ENCODE assay signal across 10 mouse cellular contexts in the genomic region with DNA sequence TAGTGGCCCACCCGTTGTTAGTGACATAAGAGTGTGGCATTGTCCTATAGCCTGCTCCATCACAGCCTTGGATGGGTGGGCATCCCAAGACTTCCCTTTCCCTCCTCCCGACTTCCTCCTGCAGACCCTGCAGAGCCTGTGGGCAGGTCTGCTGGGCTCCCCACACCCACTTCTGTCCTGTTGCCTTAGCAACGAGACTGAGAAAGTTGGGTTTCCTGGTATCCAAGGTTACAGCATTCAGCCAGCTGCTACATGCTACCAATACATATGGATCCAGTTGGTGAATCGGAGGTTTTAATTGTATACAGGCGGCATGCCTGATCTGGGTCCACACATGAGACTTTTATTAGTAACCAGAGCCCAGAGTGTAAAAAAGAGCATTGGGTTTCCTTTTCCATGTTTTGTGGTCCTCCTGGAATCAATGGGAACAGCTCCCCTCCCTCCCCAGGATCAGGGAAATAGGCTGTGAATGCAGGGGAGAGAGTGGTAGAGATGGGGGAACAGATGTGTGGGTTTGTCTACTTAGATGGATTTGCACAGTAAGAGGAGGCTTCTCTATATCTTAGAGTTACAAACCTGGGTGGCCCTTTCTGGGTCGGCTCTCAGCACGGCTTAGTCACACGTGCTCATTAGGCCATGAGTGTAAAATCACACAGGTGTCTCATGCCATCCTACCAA. TPM values are rescaled to one million over a fixed set of nuclear protein-coding genes. Genes with fewer than 3 reads are reported as not detected.
A peak's percentile ranks its signal among the peaks of the same experiment; 100 is the strongest.
DNase-seq lines count a peak whose midpoint lies in the region; ATAC-seq and TF ChIP-seq lines count a peak whose summit lies in the region.
"Had no signal": no experiment of that assay in that cellular context is flagged by ENCODE, and none has a peak within 500 bp of the region (broad histone marks: within the 10 kb centered on the region; RNA-seq: fewer than 3 reads in every experiment).

No protein-coding gene starts in this region.

- peak overlapping the region; percentile 30; the same call in 1 of the 2 replicates for H3K4me2 ChIP-seq in forebrain, embryonic 13.5 days
- H3K4me2 ChIP-seq in midbrain, postnatal 0 days (ENCODE audit: low read depth, low read length, poor library complexity, severe bottlenecking), result 0 out of 2 replicates have a peak overlapping the region, but pooled peaks have one; percentile 15

- no peak overlapping the region for H3K9ac ChIP-seq in forebrain, embryonic 13.5 days
- H3K9ac ChIP-seq in midbrain, postnatal 0 days (replicated peaks; ENCODE audit: low read length, poor library complexity, severe bottlenecking), result peak overlapping the region; percentile 29; the same call in 1 of the 2 replicates

- H3K9me3 ChIP-seq in forebrain, embryonic 13.5 days (replicated peaks), result 0 out of 2 replicates have a peak, but pooled peaks cover 4% of the 10 kb centered on the region
- no peaks in the 10 kb centered on the region for H3K9me3 ChIP-seq in midbrain, postnatal 0 days (ENCODE audit: low read length)

- WGBS in forebrain, embryonic 13.5 days, result 48% methylated on average over 8 of the region's 8 CpGs
- 25% methylated on average over 8 of the region's 8 CpGs for WGBS in midbrain, postnatal 0 days

- TF ChIP-seq CTCF in midbrain, postnatal 0 days (IDR thresholded peaks at IDR 0.05), result no peak

- DNase-seq in embryo, embryonic 10.5 days (ENCODE audit: low spot score), result peak; percentile 82
- peak; percentile 46 to 80 for DNase-seq in layer of hippocampus, postnatal 14 days (ENCODE audit: low spot score in 2 of 2)
- peak; percentile 88 for DNase-seq in midbrain, postnatal 0 days (ENCODE audit: low spot score)
- DNase-seq in urinary bladder, adult 2 months (ENCODE audit: low spot score), result no peak
- no peak for DNase-seq in T-cell, adult 2 months (ENCODE audit: low spot score)
- no peak for DNase-seq in adrenal gland, postnatal 25 days
- DNase-seq: kidney, postnatal 14 days had no signal

- no peak overlapping the region for H3K4me3 ChIP-seq in forebrain, embryonic 13.5 days
- no peak overlapping the region for H3K4me3 ChIP-seq in midbrain, postnatal 0 days (ENCODE audit: low read depth, low read length)
- H3K4me3 ChIP-seq: myocyte had no signal

- ATAC-seq in forebrain, embryonic 13.5 days, result peak; percentile 93
- ATAC-seq in midbrain, postnatal 0 days (ENCODE audit: low FRiP score), result peak; percentile 87
- no peak for ATAC-seq in activated CD4-positive, CD25-positive, alpha-beta regulatory T cell, adult 4 months

- no peaks in the 10 kb centered on the region for H3K36me3 ChIP-seq in forebrain, embryonic 13.5 days (ENCODE audit: poor library complexity, severe bottlenecking)
- no peaks in the 10 kb centered on the region for H3K36me3 ChIP-seq in midbrain, postnatal 0 days (ENCODE audit: insufficient read depth, low read length)

- H3K27ac ChIP-seq in forebrain, embryonic 13.5 days, result peak overlapping the region; percentile 65
- peak overlapping the region; percentile 84 for H3K27ac ChIP-seq in midbrain, postnatal 0 days (ENCODE audit: low read depth, low read length)

- no peaks in the 10 kb centered on the region for H3K27me3 ChIP-seq in forebrain, embryonic 13.5 days
- H3K27me3 ChIP-seq in midbrain, postnatal 0 days (ENCODE audit: insufficient read depth, low read length), result no peaks in the 10 kb centered on the region

- peaks cover 18% of the 10 kb centered on the region for H3K4me1 ChIP-seq in forebrain, embryonic 13.5 days
- peaks cover 12% of the 10 kb centered on the region; the same call in 1 of the 2 replicates for H3K4me1 ChIP-seq in midbrain, postnatal 0 days (ENCODE audit: insufficient read depth, low read length)

RNA-seq across cellular contexts. Expression of gene Zfp706, which starts 45.7 kb away (rescaled TPM):
- polyA plus RNA-seq in forebrain, embryonic 13.5 days (2015; fragmentation: Nextera tagmentation; extraction: Ambion mirVana), result 485 and 515 TPM in 2 replicates
- total RNA-seq in layer of hippocampus, postnatal 14 days (2021), result 100 to 1,000 TPM; 293 to 299 TPM
- total RNA-seq in midbrain, postnatal 0 days (2014; rRNA removed), result 56.4 and 89.2 TPM in 2 replicates
- polyA plus RNA-seq in midbrain, postnatal 0 days (2015; fragmentation: Nextera tagmentation; extraction: Ambion mirVana), result 476 and 513 TPM in 2 replicates
- polyA plus RNA-seq in urinary bladder, adult 2 months (2012; rRNA removed), result 97.1 and 100 TPM in 2 replicates
- 100 to 1,000 TPM; 467 to 529 TPM for polyA plus RNA-seq in activated CD4-positive, CD25-positive, alpha-beta regulatory T cell, adult 4 months (2017; shearing (Covaris generic))
- 164 and 201 TPM in 2 replicates for total RNA-seq in adrenal gland, postnatal 25 days (2021)

Comparison
In these comparisons a context has a peak if more than half of its experiments do, and no peak if none do; other contexts are left out.
1. DNase-seq: peak in embryo, embryonic 10.5 days (single experiment), layer of hippocampus, postnatal 14 days (2 of 2) and midbrain, postnatal 0 days (single experiment); none in urinary bladder, adult 2 months (single experiment), T-cell, adult 2 months (single experiment) and adrenal gland, postnatal 25 days (single experiment).